Mouse (Mus musculus): ENCODE results near the gene Khdc3.

DNA sequence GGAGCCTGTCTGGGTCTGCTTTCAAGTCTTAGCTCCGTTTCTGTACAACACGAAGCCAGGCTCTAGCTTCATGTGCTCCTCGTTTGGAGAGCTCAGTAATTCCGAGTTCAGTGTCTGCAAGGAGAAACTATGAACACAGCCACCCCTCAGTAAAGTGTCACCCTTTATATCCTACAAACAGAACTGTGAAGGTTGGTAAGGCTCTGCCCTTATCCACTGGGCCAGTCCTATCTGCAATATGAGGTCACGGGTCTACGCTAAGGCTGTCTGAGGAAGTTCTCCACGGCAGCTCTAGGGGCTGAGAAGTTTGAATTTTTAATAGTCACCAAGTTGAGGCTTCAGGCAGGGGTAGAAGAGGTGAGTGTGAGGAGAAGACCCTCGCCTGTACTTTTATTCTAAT is 29.2 kb upstream of the Khdc3 start:
- TF ChIP-seq CTCF (IDR thresholded peaks at IDR 0.05; ENCODE audit: control insufficient read depth, insufficient read depth, low read length) (no peak), POLR2A (IDR thresholded peaks at IDR 0.05; ENCODE audit: borderline replicate concordance, control insufficient read depth, low read depth, low read length) (no peak)

Data from bone marrow, adult 2 months (tissue).